Mouse (Mus musculus): ENCODE data around the gene Vmn1r48. TPM values are rescaled to one million over a fixed set of nuclear protein-coding genes. Genes with fewer than 3 reads are reported as not detected.
"Not testable (repeated sequence)": the region's sequence is repeated elsewhere in the genome, so short reads cannot be mapped to it uniquely, and the experiment has no call there.

Vmn1r48 gene
- total RNA-seq (2021) = not detected
- long read RNA-seq, experiment 1 = 0 reads
- long read RNA-seq, experiment 2 = 0 reads

DNA sequence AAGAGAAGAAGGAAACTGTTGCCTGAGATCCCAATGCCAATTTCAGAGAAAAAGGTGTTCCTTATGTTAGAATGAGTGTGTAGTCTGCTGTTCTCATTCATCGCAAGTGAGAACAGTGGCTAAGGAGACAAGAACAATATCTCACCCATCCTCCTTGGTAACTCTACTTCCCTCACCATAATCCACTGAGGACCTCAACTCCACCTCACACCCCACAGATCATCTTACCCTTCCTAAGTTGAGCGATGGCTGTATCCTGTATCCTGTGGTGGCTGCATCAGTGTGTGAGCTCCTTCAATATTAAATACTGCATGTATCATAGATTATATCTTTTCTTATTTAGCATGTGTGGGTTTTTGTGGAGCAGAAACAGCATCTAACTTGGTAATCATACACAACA is at the start of gene Vmn1r48:
Gene Vmn1r48 (minus strand): TSS at position 101 of the 400 bp plus-strand sequence.
- not testable (repeated sequence) for DNase-seq (ENCODE audit: low spot score)

DNA sequence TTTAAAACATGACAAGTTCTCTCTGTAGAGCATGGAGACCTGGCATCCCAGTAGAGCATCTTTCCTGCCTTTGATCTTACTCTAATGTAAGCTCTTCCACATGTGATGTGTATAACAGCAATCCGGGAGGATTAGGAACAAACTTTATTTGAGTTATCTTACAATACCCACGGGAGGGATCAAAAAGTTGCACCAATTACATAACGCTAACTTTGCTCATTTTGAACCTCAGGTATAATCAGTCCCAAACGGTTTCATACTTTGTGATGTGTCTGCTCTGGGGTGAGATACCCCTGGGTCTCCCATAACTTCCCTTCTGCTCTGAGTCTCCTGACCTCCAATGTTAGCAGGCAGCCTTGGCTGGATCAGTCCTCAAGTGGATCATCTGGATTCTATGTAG is 41.8 kb upstream of the Vmn1r48 start, which contains the start of gene Vmn1r49:
Gene Vmn1r49 (minus strand): TSS at position 101 of the 400 bp plus-strand sequence.
- DNase-seq (ENCODE audit: low spot score) = no peak

DNA sequence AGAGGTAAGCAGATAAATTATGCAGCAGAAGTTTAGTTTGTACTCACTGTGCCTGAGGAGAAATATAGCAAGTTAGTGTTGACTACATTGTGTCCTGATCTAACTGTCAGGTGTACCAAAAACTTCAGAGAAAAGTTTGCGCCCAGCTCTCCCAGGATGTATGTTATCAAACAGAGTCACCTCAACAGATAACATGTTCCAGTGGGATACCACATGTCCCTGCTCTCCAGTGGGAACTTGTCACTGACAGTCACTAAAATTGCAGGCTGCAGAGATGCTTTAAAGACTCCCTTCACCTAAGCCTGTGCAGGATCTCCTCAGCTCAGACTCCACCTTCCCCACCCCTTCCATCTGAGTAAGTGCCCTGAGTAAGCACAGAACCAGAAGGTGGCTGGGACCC is 20.8 kb downstream of the Vmn1r48 start, which contains the start of gene Vmn1r47:
Gene Vmn1r47 (plus strand): TSS at position 301 of the 400 bp plus-strand sequence.
- not testable (repeated sequence) for DNase-seq (ENCODE audit: low spot score)

DNA sequence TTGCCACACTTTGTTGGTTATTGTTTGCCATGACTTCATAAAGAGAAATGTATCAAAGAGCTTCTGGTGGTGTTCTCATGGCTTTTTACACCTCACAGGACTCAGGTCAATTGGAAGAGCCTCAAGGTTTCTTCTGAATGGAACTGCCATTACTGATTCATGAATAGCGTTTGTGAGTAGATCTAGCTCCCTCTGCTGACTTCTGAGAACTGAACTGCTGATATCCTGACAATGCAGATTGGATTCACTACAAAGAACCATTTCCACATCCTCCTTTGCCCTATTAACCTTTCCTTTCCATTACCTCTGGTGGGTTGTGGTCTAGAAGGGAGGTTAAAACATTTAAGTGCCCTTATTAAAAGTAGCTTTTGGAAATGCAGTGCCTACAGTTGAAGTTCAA is 50.7 kb downstream of the Vmn1r48 start:
- no peak for DNase-seq (ENCODE audit: low spot score)

Other genes with a start within 250 kb of the Vmn1r48 start
- gene Vmn1r42, start 160.4 kb downstream of the Vmn1r48 start, total RNA-seq (2021) = not detected
- not detected for gene Vmn1r43, start 160.4 kb downstream of the Vmn1r48 start, total RNA-seq (2021)
- gene Vmn1r44, start 153.2 kb downstream of the Vmn1r48 start, total RNA-seq (2021) = not detected
- not detected for gene Vmn1r45, start 96.2 kb downstream of the Vmn1r48 start, total RNA-seq (2021)
- gene Vmn1r46, start 67.5 kb downstream of the Vmn1r48 start, total RNA-seq (2021) = not detected
- not detected for gene Vmn1r47, start 20.7 kb downstream of the Vmn1r48 start, total RNA-seq (2021)
- gene Vmn1r49, start 41.7 kb upstream of the Vmn1r48 start, total RNA-seq (2021) = not detected
- not detected for gene Vmn1r50, start 64.6 kb upstream of the Vmn1r48 start, total RNA-seq (2021)
- gene Vmn1r51, start 85.8 kb upstream of the Vmn1r48 start, total RNA-seq (2021) = not detected
- not detected for gene Vmn1r52, start 138.0 kb upstream of the Vmn1r48 start, total RNA-seq (2021)
- not detected for gene V1ra8, start 166.0 kb upstream of the Vmn1r48 start, total RNA-seq (2021)
- gene Vmn1r53, start 187.6 kb upstream of the Vmn1r48 start, total RNA-seq (2021) = not detected
- not detected for gene Vmn1r54, start 209.5 kb upstream of the Vmn1r48 start, total RNA-seq (2021)

Measured in gastrocnemius, adult 18-20 months (tissue).